Mouse (Mus musculus) adipose tissue, adult 10 weeks (tissue): ENCODE measurements around the gene Tbx22. TPM values are rescaled to one million over a fixed set of nuclear protein-coding genes. Genes with fewer than 3 reads are reported as not detected.

Experiments used
- polyA plus RNA-seq: library from polyadenylated mRNA; stranded (reverse); fragments of 350-450 nt; fragmentation: Illumina TruSeq; extraction: RNeasy Lipid Tissue Mini Kit (QIAGEN cat#74804); gene quantifications from one replicate; pipeline ENCODE4 v1.2.3, GENCODE M21; 2014; ENCODE audit warnings: low read depth, low replicate concordance

Gene Tbx22
- 5.0 TPM for polyA plus RNA-seq

GRCm38 (mm10) chrX:107667664-107668063, at the start of gene Tbx22:
Tbx22 (plus strand) TSS chrX:107667964.

Other genes with a start within 250 kb of the Tbx22 start
- gene Tent5d, start 124.6 kb downstream of the Tbx22 start, polyA plus RNA-seq: 2.9 TPM
- 15.4 TPM for gene 2610002M06Rik, start 148.4 kb downstream of the Tbx22 start, polyA plus RNA-seq